Mouse (Mus musculus) cortical plate, adult 2 months (tissue): ENCODE data around the gene Smad3.

ENCODE experiments used
- CTCF ChIP-seq: fragments of 200-500 bp; IDR thresholded peaks from 2 replicates; pipeline ENCODE4 v1.5.1; 2011; ENCODE audit warnings: mild to moderate bottlenecking, control low read depth, low read length; ENCODE audit not compliant: insufficient read depth; ENCODE audit errors: extremely low read depth
- POLR2A ChIP-seq: fragments of 200-500 bp; IDR thresholded peaks from 2 replicates; pipeline ENCODE4 v1.6.1; 2011; ENCODE audit warnings: mild to moderate bottlenecking, low read length, control low read depth; ENCODE audit not compliant: insufficient read depth; ENCODE audit errors: extremely low read depth

DNA sequence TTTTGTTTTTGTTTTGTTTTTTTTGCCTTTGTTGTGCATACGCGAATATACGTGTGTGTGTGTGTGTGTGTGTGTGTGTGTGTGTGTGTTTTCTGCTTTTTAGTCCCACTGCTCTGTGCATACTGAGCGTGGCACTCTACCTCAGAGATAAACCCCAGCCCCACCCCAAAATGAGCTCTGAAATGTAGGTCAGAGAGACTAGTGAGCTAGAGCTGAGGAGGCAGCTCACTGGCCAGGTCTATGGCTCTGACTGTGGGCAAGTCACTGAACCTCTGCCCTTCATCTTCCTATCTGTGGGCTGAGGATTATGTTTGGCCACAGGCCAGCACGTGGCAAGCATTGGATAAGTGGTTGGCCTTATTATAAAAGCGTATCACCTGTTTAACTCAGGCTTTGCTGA, 153.9 kb downstream of the Smad3 start:
- no peak for TF ChIP-seq POLR2A
- no peak for TF ChIP-seq CTCF
